Mouse (Mus musculus): ENCODE measurements around the gene Muc20.

DNA sequence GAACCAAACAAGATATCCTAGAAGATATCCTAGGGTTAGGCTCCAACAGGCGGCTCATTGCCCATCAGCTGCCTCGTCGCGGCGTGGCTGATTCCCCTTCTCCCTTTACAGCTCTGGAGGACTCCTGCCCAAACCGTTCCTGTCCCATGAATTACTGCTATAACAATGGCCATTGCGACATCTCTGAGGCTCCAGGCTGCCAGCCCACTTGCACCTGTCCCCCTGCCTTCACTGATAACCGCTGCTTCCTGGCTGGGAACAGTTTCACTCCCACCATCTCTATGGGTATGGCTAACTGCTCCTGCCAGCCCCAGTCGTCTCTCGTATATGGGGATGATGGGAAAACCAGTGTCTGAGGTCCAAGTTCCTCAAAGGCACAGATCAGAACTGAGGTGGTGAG is 20.6 kb downstream of the Muc20 start:
- TF ChIP-seq CTCF (IDR thresholded peaks at IDR 0.05): no peak
- no peak for TF ChIP-seq POLR2A (IDR thresholded peaks at IDR 0.05; ENCODE audit: insufficient read depth, low read depth, low read length)

All from heart, adult 2 months (tissue).